ENCODE assay signal across 21 mouse cellular contexts in the genomic region with DNA sequence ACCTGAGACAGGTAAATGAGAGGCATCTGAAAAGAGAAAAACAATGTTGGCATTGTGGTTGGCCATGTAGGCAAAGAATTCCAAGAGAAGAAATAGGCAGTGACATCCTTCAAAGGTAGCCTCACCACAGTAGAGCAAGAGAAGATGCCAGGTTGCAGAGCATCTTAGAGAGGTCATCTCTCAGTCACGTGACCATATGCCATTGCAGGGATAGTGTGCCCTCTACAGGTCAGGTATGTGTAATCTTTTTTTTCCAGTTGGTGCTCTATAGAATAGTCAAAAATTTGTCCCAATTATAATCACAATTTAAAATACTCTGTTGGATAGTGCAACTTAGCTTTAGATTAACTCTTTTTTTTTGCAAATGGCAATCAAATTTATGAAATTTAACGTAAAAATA. TPM values are rescaled to one million over a fixed set of nuclear protein-coding genes. Genes with fewer than 3 reads are reported as not detected.
DNase-seq lines count a peak whose midpoint lies in the region; ATAC-seq lines count a peak whose summit lies in the region.
"Had no signal": no experiment of that assay in that cellular context is flagged by ENCODE, and none has a peak within 500 bp of the region (broad histone marks: within the 10 kb centered on the region; RNA-seq: fewer than 3 reads in every experiment).

No protein-coding gene starts in this region.

- DNase-seq in heart, adult 11 months: peak; percentile 14
- no peak for DNase-seq in heart, postnatal 4 days
- peak; percentile 6 for DNase-seq in 416B (ENCODE audit: low read depth)
- peak; percentile 13 for DNase-seq in ES-CJ7 (ENCODE audit: low read depth, low spot score)
- DNase-seq in layer of hippocampus, postnatal 14 days (ENCODE audit: low spot score in 2 of 2): no peak
- DNase-seq: adrenal gland, postnatal 10 days; cerebellum, adult 8-10 months; cerebellum, postnatal 25 days; gastrocnemius, postnatal 36 days; heart, adult 2 months; kidney, adult 18-20 months; kidney, postnatal 4 days; midbrain, embryonic 14.5 days; right cerebral cortex, adult 18-20 months; thymus, adult 2 months; thymus, postnatal 36 days had no signal

- ATAC-seq in megakaryocyte progenitor cell, adult 5-6 weeks (replicated peaks; ENCODE audit: poor library complexity): peak; percentile 57
- no peak for ATAC-seq in monocyte, adult 5-6 weeks (replicated peaks; ENCODE audit: insufficient number of reproducible peaks, low FRiP score, low TSS enrichment, poor library complexity, severe bottlenecking)
- ATAC-seq: forebrain, embryonic 13.5 days had no signal

RNA-seq across cellular contexts. Expression of gene Plscr5, which starts 1.4 kb away (rescaled TPM):
- not detected for total RNA-seq in heart, postnatal 4 days (2021)
- not detected in 2 replicates for total RNA-seq in megakaryocyte progenitor cell, adult 5-6 weeks (2015)
- not detected in 2 replicates for total RNA-seq in megakaryocyte progenitor cell, adult 5-6 weeks (2017)
- total RNA-seq in monocyte, adult 5-6 weeks (2017): not detected in 3 replicates
- total RNA-seq in layer of hippocampus, postnatal 14 days (2021): under 1 TPM in 1 of 2 experiments, not detected in 1; 0.33 TPM
- total RNA-seq: adrenal gland, postnatal 10 days; gastrocnemius, adult 18-20 months; gastrocnemius, postnatal 36 days; heart, adult 2 months; hematopoietic stem cell, adult 5-6 weeks had no signal

RNA-seq across cellular contexts. Expression of gene Plscr1, which starts 58.3 kb away (rescaled TPM):
- total RNA-seq in heart, postnatal 4 days (2021): 10 to 100 TPM; 15.2 TPM
- 47.3 and 65.8 TPM in 2 replicates for total RNA-seq in megakaryocyte progenitor cell, adult 5-6 weeks (2015)
- total RNA-seq in megakaryocyte progenitor cell, adult 5-6 weeks (2017): 28.2 and 37.0 TPM in 2 replicates
- total RNA-seq in monocyte, adult 5-6 weeks (2017): 29.5 to 34.6 TPM (median 32.6 TPM) in 3 replicates
- 1 to 10 TPM; 1.0 to 1.7 TPM for total RNA-seq in layer of hippocampus, postnatal 14 days (2021)

Comparison
In these comparisons a context has a peak if more than half of its experiments do, and no peak if none do; other contexts are left out.
1. DNase-seq: peak in heart, adult 11 months (single experiment), 416B (single experiment) and ES-CJ7 (single experiment); none in heart, postnatal 4 days (single experiment) and layer of hippocampus, postnatal 14 days (0 of 2).
2. RNA of gene Plscr1, which starts 58.3 kb away (total RNA-seq): 28.2 to 65.8 TPM in megakaryocyte progenitor cell, adult 5-6 weeks, 29.5 to 34.6 TPM in monocyte, adult 5-6 weeks and 15.2 TPM in heart, postnatal 4 days; 1.0 to 1.7 TPM in layer of hippocampus, postnatal 14 days; every median in the first group is over 4 times any median in the second.